Mouse (Mus musculus) MEL (cell line): ENCODE data around the gene Slc41a3. TPM values are rescaled to one million over a fixed set of nuclear protein-coding genes. Genes with fewer than 3 reads are reported as not detected.

Experiments
- DNase-seq: peaks from one replicate; pipeline ENCODE4 v3.0.0; 2011; ENCODE audit warnings: low read depth, low spot score
- H3K27ac ChIP-seq: 2 replicates; pipeline ENCODE4 v1.5.1; 2012; ENCODE audit warnings: low read depth, mild to moderate bottlenecking, control low read depth, low read length, moderate library complexity; ENCODE audit not compliant: control insufficient read depth
- H3K27me3 ChIP-seq, 2 experiments: fragments of 150-350 bp in 1 of 2; sonication (generic) in 1 of 2; 2 replicates each; pipeline ENCODE4 v1.6.1; 2012; ENCODE audit warnings: low read length in 2 of 2, mild to moderate bottlenecking in 2 of 2, improper control_type of control experiment in 1 of 2, moderate library complexity in 1 of 2; ENCODE audit not compliant: insufficient read depth in 2 of 2, control insufficient read depth in 1 of 2
- H3K36me3 ChIP-seq, 2 experiments: 2 replicates each; pipeline ENCODE4 v1.6.1; 2012 to 2014; ENCODE audit warnings: low read length in 2 of 2, improper control_type of control experiment in 1 of 2, inconsistent platforms in 1 of 2, mild to moderate bottlenecking in 1 of 2; ENCODE audit not compliant: insufficient read depth in 2 of 2, control insufficient read depth in 1 of 2
- H3K4me1 ChIP-seq, 2 experiments: fragments of 150-350 bp in 1 of 2; sonication (generic) in 1 of 2; 2 replicates each; pipeline ENCODE4 v1.6.1; 2012; ENCODE audit warnings: low read length in 2 of 2, improper control_type of control experiment in 1 of 2, mild to moderate bottlenecking in 1 of 2; ENCODE audit not compliant: insufficient read depth in 2 of 2, control insufficient read depth in 1 of 2
- H3K4me3 ChIP-seq, 2 experiments: fragments of 150-350 bp in 1 of 2; sonication (generic) in 1 of 2; 2 replicates each; pipeline ENCODE4 v1.5.1; 2012; ENCODE audit warnings: low read depth in 2 of 2, low read length in 2 of 2, mild to moderate bottlenecking in 2 of 2, moderate library complexity in 2 of 2, control low read depth in 1 of 2, improper control_type of control experiment in 1 of 2; ENCODE audit not compliant: control insufficient read depth in 1 of 2, insufficient read depth in 1 of 2
- H3K79me2 ChIP-seq: 2 replicates; pipeline ENCODE4 v1.6.1; 2012; ENCODE audit warnings: mild to moderate bottlenecking, low read length, moderate library complexity; ENCODE audit not compliant: control insufficient read depth, poor library complexity, insufficient read depth
- H3K9ac ChIP-seq: 2 replicates; pipeline ENCODE4 v1.6.1; 2012; ENCODE audit warnings: low read depth, mild to moderate bottlenecking, control low read depth, low read length, moderate library complexity; ENCODE audit not compliant: control insufficient read depth, poor library complexity, severe bottlenecking
- H3K9me3 ChIP-seq: fragments of 150-350 bp; sonication (generic); replicated peaks from 2 replicates; pipeline ENCODE4 v1.6.1; 2012; ENCODE audit warnings: mild to moderate bottlenecking, low read length, improper control_type of control experiment, moderate library complexity; ENCODE audit not compliant: insufficient read depth
- CHD1 ChIP-seq: IDR thresholded peaks from 2 replicates; pipeline ENCODE4 v1.6.1; 2012; ENCODE audit warnings: low read depth, mild to moderate bottlenecking, inconsistent platforms, low read length, improper control_type of control experiment
- CHD2 ChIP-seq: IDR thresholded peaks from 2 replicates; pipeline ENCODE4 v1.6.1; 2011; ENCODE audit warnings: low read length, improper control_type of control experiment
- CTCF ChIP-seq, 3 experiments: IDR thresholded peaks in 2 of 3; conservative IDR thresholded peaks in 1 of 3; 2 replicates each; pipeline ENCODE4 v1.5.1; 2011 to 2012; ENCODE audit warnings: low read length in 3 of 3, low read depth in 2 of 3, mild to moderate bottlenecking in 2 of 3, improper control_type of control experiment in 1 of 3, inconsistent platforms in 1 of 3, mixed read lengths in 1 of 3, moderate library complexity in 1 of 3; ENCODE audit not compliant: control insufficient read depth in 1 of 3, insufficient read depth in 1 of 3, poor library complexity in 1 of 3, severe bottlenecking in 1 of 3
- ELF1 ChIP-seq: IDR thresholded peaks from 2 replicates; pipeline ENCODE4 v1.6.1; 2014; ENCODE audit warnings: low read depth, mild to moderate bottlenecking, inconsistent platforms, low read length, improper control_type of control experiment, moderate library complexity
- GABPA ChIP-seq: IDR thresholded peaks from 2 replicates; pipeline ENCODE4 v1.6.1; 2012; ENCODE audit warnings: low read depth, mild to moderate bottlenecking, inconsistent platforms, low read length, improper control_type of control experiment, moderate library complexity
- HCFC1 ChIP-seq: IDR thresholded peaks from 2 replicates; pipeline ENCODE4 v1.6.1; 2012; ENCODE audit warnings: low read depth, mild to moderate bottlenecking, inconsistent platforms, low read length, improper control_type of control experiment, moderate library complexity
- JUND ChIP-seq: IDR thresholded peaks from 2 replicates; pipeline ENCODE4 v1.6.1; 2011; ENCODE audit warnings: low read depth, mild to moderate bottlenecking, improper control_type of control experiment, low read length
- MYB ChIP-seq: IDR thresholded peaks from 2 replicates; pipeline ENCODE4 v1.6.1; 2011; ENCODE audit warnings: mild to moderate bottlenecking, low read depth, low read length, improper control_type of control experiment
- MYC ChIP-seq: IDR thresholded peaks from 2 replicates; pipeline ENCODE4 v1.6.1; 2011; ENCODE audit warnings: low read depth, mild to moderate bottlenecking, low read length, improper control_type of control experiment, moderate library complexity
- NELFE ChIP-seq: IDR thresholded peaks from 2 replicates; pipeline ENCODE4 v1.6.1; 2011; ENCODE audit warnings: low read depth, low read length, improper control_type of control experiment
- POLR2AphosphoS2 ChIP-seq: IDR thresholded peaks from 2 replicates; pipeline ENCODE4 v1.6.1; 2011; ENCODE audit warnings: low read length, improper control_type of control experiment
- POLR2AphosphoS5 ChIP-seq: IDR thresholded peaks from 2 replicates; pipeline ENCODE4 v1.6.1; 2012; ENCODE audit warnings: low read depth, borderline replicate concordance, mild to moderate bottlenecking, inconsistent platforms, low read length, moderate library complexity, mixed read lengths
- RAD21 ChIP-seq: IDR thresholded peaks from 2 replicates; pipeline ENCODE4 v1.6.1; 2011; ENCODE audit warnings: mild to moderate bottlenecking, low read depth, low read length, improper control_type of control experiment
- SIN3A ChIP-seq: IDR thresholded peaks from 2 replicates; pipeline ENCODE4 v1.6.1; 2012; ENCODE audit warnings: low read length, improper control_type of control experiment, inconsistent platforms
- TAL1 ChIP-seq: IDR thresholded peaks from 2 replicates; pipeline ENCODE4 v1.6.1; 2012; ENCODE audit warnings: mild to moderate bottlenecking, inconsistent platforms, low read length, moderate library complexity, mixed read lengths
- TBP ChIP-seq: IDR thresholded peaks from 2 replicates; pipeline ENCODE4 v1.8.0; 2011; ENCODE audit warnings: low read depth, low read length, improper control_type of control experiment
- TCF12 ChIP-seq: IDR thresholded peaks from 2 replicates; pipeline ENCODE4 v1.6.1; 2014; ENCODE audit warnings: low read depth, mild to moderate bottlenecking, inconsistent platforms, low read length, improper control_type of control experiment, moderate library complexity
- USF1 ChIP-seq: IDR thresholded peaks from 2 replicates; pipeline ENCODE4 v1.6.1; 2014; ENCODE audit warnings: low read depth, mild to moderate bottlenecking, inconsistent platforms, low read length, improper control_type of control experiment, moderate library complexity
- USF2 ChIP-seq, 2 experiments: IDR thresholded peaks; 2 replicates each; pipeline ENCODE4 v1.6.1; 2011 to 2012; ENCODE audit warnings: improper control_type of control experiment in 2 of 2, low read length in 2 of 2, borderline replicate concordance in 1 of 2, inconsistent platforms in 1 of 2, low read depth in 1 of 2, mild to moderate bottlenecking in 1 of 2; ENCODE audit not compliant: insufficient read depth in 1 of 2
- ZKSCAN1 ChIP-seq: IDR thresholded peaks from 2 replicates; pipeline ENCODE4 v1.6.1; 2012; ENCODE audit warnings: low read depth, mild to moderate bottlenecking, inconsistent platforms, low read length, improper control_type of control experiment, moderate library complexity
- ZMIZ1 ChIP-seq: IDR thresholded peaks from 2 replicates; pipeline ENCODE4 v1.6.1; 2012; ENCODE audit warnings: low read depth, mild to moderate bottlenecking, inconsistent platforms, low read length, improper control_type of control experiment, moderate library complexity
- ZNF384 ChIP-seq: IDR thresholded peaks from 2 replicates; pipeline ENCODE4 v1.6.1; 2012; ENCODE audit warnings: low read depth, mild to moderate bottlenecking, inconsistent platforms, low read length, improper control_type of control experiment
- polyA plus RNA-seq, 2 experiments: library from polyadenylated mRNA; stranded (reverse) in 1 of 2; unstranded in 1 of 2; fragments of >175 nt in 1 of 2; fragments of >200 nt in 1 of 2; gene quantifications; 2 replicates each; pipeline versions ENCODE4 v1.2.1 to v1.2.4; 2012; ENCODE audit warnings: low replicate concordance in 2 of 2, low read depth in 1 of 2; ENCODE audit not compliant: insufficient read length in 2 of 2, insufficient read depth in 1 of 2, missing spikeins in 1 of 2
- total RNA-seq: library from RNA; depleted of rRNA; stranded (reverse); fragments of 300-350 nt; gene quantifications from 2 replicates; pipeline ENCODE4 v1.2.3, GENCODE M21; 2012

Slc41a3 gene
- total and polyA plus RNA-seq, 3 experiments: 65.8 to 70.4 TPM; not detected in 1

- H3K4me1 ChIP-seq: no peaks in the 10 kb centered on the region
- no peak overlapping the region for H3K27ac ChIP-seq
- TF ChIP-seq CHD2: no peak
- no peak for TF ChIP-seq GABPA
- no peak for TF ChIP-seq ZKSCAN1
- no peak for TF ChIP-seq CTCF (IDR thresholded peaks at IDR 0.05 in 2 of 3, conservative IDR thresholded peaks at IDR 0.05 in 1 of 3; ENCODE audit: control insufficient read depth in 1 of 3, insufficient read depth in 1 of 3, low read depth in 2 of 3, low read length in 3 of 3, poor library complexity in 1 of 3, severe bottlenecking in 1 of 3)
- no peak for TF ChIP-seq TCF12
- no peak for TF ChIP-seq HCFC1
- no peak for TF ChIP-seq POLR2AphosphoS5
- no peak for TF ChIP-seq CHD1
- TF ChIP-seq TAL1: no peak
- no peak for TF ChIP-seq SIN3A
- TF ChIP-seq RAD21: no peak
- TF ChIP-seq MYC: no peak
- no peak for TF ChIP-seq JUND
- no peak for TF ChIP-seq ZNF384
- TF ChIP-seq TBP: no peak
- no peak for TF ChIP-seq ZMIZ1
- TF ChIP-seq NELFE: no peak
- H3K79me2 ChIP-seq: no peaks in the 10 kb centered on the region
- H3K36me3 ChIP-seq: peaks cover 0 to 33% of the 10 kb centered on the region in 2 experiments; a peak in 2 of 4 replicates
- H3K4me3 ChIP-seq: no peak overlapping the region
- H3K27me3 ChIP-seq: no peaks in the 10 kb centered on the region
- no peak for DNase-seq
- H3K9ac ChIP-seq: no peak overlapping the region
- H3K9me3 ChIP-seq: no peaks in the 10 kb centered on the region
Measured at GRCm38 (mm10) chr6:90635611-90636010, 31.1 kb downstream of the Slc41a3 start.

- no peak for DNase-seq
- Histone ChIP-seq H3K79me2 (no peaks in the 10 kb centered on the region), H3K4me3 (no peak overlapping the region), H3K27ac (no peak overlapping the region), H3K27me3 (no peaks in the 10 kb centered on the region), H3K9ac (no peak overlapping the region), H3K9me3 (no peaks in the 10 kb centered on the region), H3K4me1 (no peaks in the 10 kb centered on the region), H3K36me3 (peaks cover 0 to 12% of the 10 kb centered on the region in 2 experiments; a peak in 2 of 4 replicates)
- TF ChIP-seq CTCF (IDR thresholded peaks at IDR 0.05 in 2 of 3, conservative IDR thresholded peaks at IDR 0.05 in 1 of 3; ENCODE audit: control insufficient read depth in 1 of 3, insufficient read depth in 1 of 3, low read depth in 2 of 3, low read length in 3 of 3, poor library complexity in 1 of 3, severe bottlenecking in 1 of 3) (no peak), SIN3A (no peak), USF1 (no peak), ELF1 (no peak), MYB (no peak), USF2 (IDR thresholded peaks at IDR 0.05; ENCODE audit: borderline replicate concordance in 1 of 2, insufficient read depth in 1 of 2, low read depth in 1 of 2, low read length in 2 of 2) (no peak), NELFE (no peak), POLR2AphosphoS2 (no peak)
Measured at GRCm38 (mm10) chr6:90643057-90643456, 38.5 kb downstream of the Slc41a3 start.
